Mouse (Mus musculus) forebrain, embryonic 12.5 days (tissue): ENCODE measurements around the gene Lrrc74b. TPM values are rescaled to one million over a fixed set of nuclear protein-coding genes. Genes with fewer than 3 reads are reported as not detected.
"Not testable (repeated sequence)": the region's sequence is repeated elsewhere in the genome, so short reads cannot be mapped to it uniquely, and the experiment has no call there.

Experiments used
- ATAC-seq: fragments of 200-750 bp; cut with Nextera tagmentation; 2 replicates; pipeline ENCODE4 v1.8.0; 2017; ENCODE audit warnings: moderate TSS enrichment; ENCODE audit not compliant: low FRiP score
- H3K27ac ChIP-seq: fragments of 300-500 bp; sonication (generic); 2 replicates; pipeline ENCODE4 v1.5.1; 2016; ENCODE audit warnings: mild to moderate bottlenecking
- H3K27me3 ChIP-seq: fragments of 300-500 bp; sonication (generic); 2 replicates; pipeline ENCODE4 v1.6.1; 2016; ENCODE audit warnings: mild to moderate bottlenecking
- H3K36me3 ChIP-seq: fragments of 300-500 bp; sonication (generic); replicated peaks from 2 replicates; pipeline ENCODE4 v1.6.1; 2016; ENCODE audit warnings: mild to moderate bottlenecking
- H3K4me1 ChIP-seq: fragments of 300-500 bp; sonication (generic); 2 replicates; pipeline ENCODE4 v1.6.1; 2016
- H3K4me2 ChIP-seq: fragments of 300-500 bp; sonication (generic); 2 replicates; pipeline ENCODE4 v1.6.1; 2016; ENCODE audit warnings: mild to moderate bottlenecking, moderate library complexity
- H3K4me3 ChIP-seq: fragments of 300-500 bp; sonication (generic); replicated peaks from 2 replicates; pipeline ENCODE4 v1.5.1; 2016; ENCODE audit warnings: mild to moderate bottlenecking
- H3K9ac ChIP-seq: fragments of 300-500 bp; sonication (generic); 2 replicates; pipeline ENCODE4 v1.6.1; 2016; ENCODE audit warnings: mild to moderate bottlenecking
- H3K9me3 ChIP-seq: fragments of 300-500 bp; sonication (generic); 2 replicates; pipeline ENCODE4 v1.6.1; 2016
- WGBS: fragments of 180-500 bp; shearing (Covaris S2); methylation state at CpG from one replicate; pipeline ENCODE4 v1.1.7; 2016; 5-methylcytosine and 5-hydroxymethylcytosine counted together
- polyA plus RNA-seq: library from polyadenylated mRNA; unstranded; fragments of >200 nt; fragmentation: Nextera tagmentation; extraction: Ambion mirVana; gene quantifications from 2 replicates; pipeline ENCODE4 v1.2.1, GENCODE M21; 2016

Lrrc74b gene
- polyA plus RNA-seq, 1 experiment from 2014 or later: 0.17 TPM

DNA sequence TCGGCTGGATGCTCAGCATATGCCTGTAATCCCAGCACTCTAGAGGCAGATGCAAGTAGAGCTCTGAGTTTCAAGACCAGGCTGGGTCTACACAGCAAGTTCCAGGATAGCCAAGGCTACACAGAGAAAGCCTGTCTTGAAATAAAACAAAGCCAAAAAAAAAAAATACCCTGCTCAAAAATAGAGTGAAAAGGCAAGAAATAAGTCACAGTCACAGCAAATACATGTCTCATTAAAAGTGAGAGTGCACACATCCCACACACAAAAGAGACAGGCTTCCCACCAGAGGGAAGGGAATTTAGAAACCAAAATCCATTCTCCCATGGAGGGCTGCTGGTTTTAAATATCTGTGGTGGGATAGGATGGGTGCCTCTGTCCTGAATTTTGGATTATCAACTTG lies 2.5 kb upstream of the Lrrc74b start:
- no peak overlapping the region for H3K27ac ChIP-seq
- peaks cover 39% of the 10 kb centered on the region for H3K27me3 ChIP-seq
- 24% methylated on average over 1 of the region's 1 CpGs for WGBS
- no peaks in the 10 kb centered on the region for H3K36me3 ChIP-seq
- no peak for ATAC-seq
- H3K9me3 ChIP-seq: no peaks in the 10 kb centered on the region
- peaks cover 37% of the 10 kb centered on the region for H3K4me1 ChIP-seq
- no peak overlapping the region for H3K4me3 ChIP-seq
- no peak overlapping the region for H3K4me2 ChIP-seq
- no peak overlapping the region for H3K9ac ChIP-seq

DNA sequence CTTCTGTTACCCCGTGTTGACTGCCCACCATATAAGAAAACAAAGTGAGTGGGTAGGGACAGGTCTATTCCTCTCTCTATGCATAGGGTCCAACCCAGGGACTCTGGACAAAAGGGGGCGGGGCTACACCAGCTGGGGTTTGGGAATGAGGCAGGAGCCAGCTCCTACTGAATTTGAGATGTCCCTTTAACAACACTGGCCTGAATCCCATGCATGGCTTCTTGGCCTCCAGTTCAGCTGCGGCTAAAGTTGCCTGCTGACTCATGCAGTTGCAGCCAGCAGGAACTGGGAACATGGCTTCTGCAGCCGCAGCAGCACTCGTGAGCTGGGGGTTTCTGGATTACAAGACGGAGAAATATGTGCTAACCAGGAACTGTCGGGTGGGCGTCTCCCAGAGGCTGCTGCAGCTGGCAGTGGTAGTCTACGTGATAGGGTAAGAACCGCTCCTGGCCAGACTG lies 733 bp upstream of the Lrrc74b start, which contains the start of gene P2rx6:
P2rx6 (plus strand) TSS at position 135 of the 458 bp plus-strand sequence.
- Histone ChIP-seq H3K36me3 (no peaks in the 10 kb centered on the region), H3K4me3 (peak within 1 kb of the TSS; percentile 28), H3K4me1 (peaks cover 43% of the 10 kb centered on the region), H3K9me3 (no peaks in the 10 kb centered on the region), H3K27ac (peak within 1 kb of the TSS; percentile 62), H3K4me2 (peak within 1 kb of the TSS; percentile 52), H3K9ac (peak within 1 kb of the TSS; percentile 21; the same call in 1 of the 2 replicates), H3K27me3 (peaks cover 48% of the 10 kb centered on the region)
- WGBS: 2% methylated on average over 10 of the region's 10 CpGs
- peak; percentile 61 for ATAC-seq

GRCm38 (mm10) chr16:17559396-17560027 lies 1.5 kb downstream of the Lrrc74b start:
- H3K36me3 ChIP-seq: no peaks in the 10 kb centered on the region
- H3K27ac ChIP-seq: 0 out of 2 replicates have a peak overlapping the region, but pooled peaks have one; percentile 9
- peak overlapping the region; percentile 25; the same call in 1 of the 2 replicates for H3K9ac ChIP-seq
- H3K4me3 ChIP-seq: no peak overlapping the region
- H3K27me3 ChIP-seq: peaks cover 46% of the 10 kb centered on the region
- H3K4me2 ChIP-seq: peak overlapping the region; percentile 25
- H3K4me1 ChIP-seq: peaks cover 54% of the 10 kb centered on the region
- ATAC-seq: no peak
- 62% methylated on average over 9 of the region's 9 CpGs for WGBS
- no peaks in the 10 kb centered on the region for H3K9me3 ChIP-seq

DNA sequence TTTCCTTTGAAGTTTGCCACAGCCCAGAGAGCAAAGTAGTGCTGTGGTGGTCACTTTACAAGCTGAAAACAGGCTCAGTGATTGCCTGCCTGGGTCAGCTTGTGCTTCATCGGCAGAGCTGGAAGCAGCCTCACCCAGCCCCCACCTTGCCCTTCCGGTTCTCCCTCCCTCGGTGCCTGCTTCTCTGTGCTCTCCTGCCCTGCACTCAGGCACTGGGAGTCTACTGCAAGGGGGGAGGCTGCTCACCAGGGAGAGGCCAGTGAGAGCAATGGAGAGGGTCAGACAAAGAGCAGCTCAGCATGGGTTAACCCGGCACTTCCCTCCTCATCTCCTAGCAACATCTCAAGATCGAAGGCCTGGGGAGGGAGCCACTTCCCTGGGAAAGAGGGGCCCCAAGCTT lies 2.2 kb downstream of the Lrrc74b start:
- WGBS: 0% methylated on average over 5 of the region's 5 CpGs
- H3K4me1 ChIP-seq: peaks cover 61% of the 10 kb centered on the region
- H3K36me3 ChIP-seq: no peaks in the 10 kb centered on the region
- no peak overlapping the region for H3K4me3 ChIP-seq
- H3K4me2 ChIP-seq: peak overlapping the region; percentile 25
- no peaks in the 10 kb centered on the region for H3K9me3 ChIP-seq
- ATAC-seq: no peak
- H3K9ac ChIP-seq: peak overlapping the region; percentile 25; the same call in 1 of the 2 replicates
- peaks cover 43% of the 10 kb centered on the region for H3K27me3 ChIP-seq
- H3K27ac ChIP-seq: 0 out of 2 replicates have a peak overlapping the region, but pooled peaks have one; percentile 25

GRCm38 (mm10) chr16:17557947-17558480 lies 3.0 kb downstream of the Lrrc74b start:
- H3K4me2 ChIP-seq: peak overlapping the region; percentile 25; the same call in 1 of the 2 replicates
- H3K4me1 ChIP-seq: peaks cover 63% of the 10 kb centered on the region
- H3K9ac ChIP-seq: no peak overlapping the region
- H3K4me3 ChIP-seq: no peak overlapping the region
- H3K9me3 ChIP-seq: no peaks in the 10 kb centered on the region
- H3K27me3 ChIP-seq: peaks cover 43% of the 10 kb centered on the region
- ATAC-seq: no peak
- peak overlapping the region; percentile 25; the same call in 1 of the 2 replicates for H3K27ac ChIP-seq
- 0% methylated on average over 5 of the region's 5 CpGs for WGBS
- no peaks in the 10 kb centered on the region for H3K36me3 ChIP-seq

GRCm38 (mm10) chr16:17556907-17557306 lies 4.1 kb downstream of the Lrrc74b start:
- peaks cover 57% of the 10 kb centered on the region for H3K4me1 ChIP-seq
- 62% methylated on average over 4 of the region's 4 CpGs for WGBS

DNA sequence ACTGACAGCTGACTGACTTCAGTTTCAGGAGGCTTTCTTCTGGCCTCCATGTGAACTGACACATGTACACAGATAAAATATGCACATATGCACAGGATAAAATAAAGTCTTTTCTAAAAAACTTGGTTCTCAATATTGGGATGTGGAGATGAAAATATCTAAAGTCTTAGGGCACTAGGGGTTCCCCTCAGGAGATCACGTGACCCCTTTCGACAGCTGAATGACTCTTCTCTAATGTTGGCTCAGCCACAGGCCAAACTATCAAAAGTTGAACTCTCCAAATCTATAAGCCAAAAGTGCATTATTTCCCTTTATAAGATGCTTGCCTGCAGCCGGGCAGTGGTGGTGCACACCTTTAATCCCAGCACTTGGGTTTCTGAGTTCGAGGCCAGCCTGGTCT lies 4.9 kb downstream of the Lrrc74b start:
- Histone ChIP-seq H3K4me2 (no peak overlapping the region), H3K9me3 (no peaks in the 10 kb centered on the region), H3K4me1 (peaks cover 50% of the 10 kb centered on the region), H3K36me3 (no peaks in the 10 kb centered on the region), H3K27me3 (peaks cover 27% of the 10 kb centered on the region; the same call in 1 of the 2 replicates), H3K4me3 (no peak overlapping the region), H3K9ac (no peak overlapping the region), H3K27ac (no peak overlapping the region)
- ATAC-seq: no peak
- 90% methylated on average over 4 of the region's 4 CpGs for WGBS

More at GRCm38 (mm10) chr16:17556907-17557306, 4.1 kb downstream of the Lrrc74b start:
- no peak overlapping the region for H3K27ac ChIP-seq
- H3K36me3 ChIP-seq: no peaks in the 10 kb centered on the region
- ATAC-seq: no peak
- no peak overlapping the region for H3K4me2 ChIP-seq
- H3K27me3 ChIP-seq: peaks cover 33% of the 10 kb centered on the region
- H3K9me3 ChIP-seq: no peaks in the 10 kb centered on the region
- no peak overlapping the region for H3K9ac ChIP-seq
- H3K4me3 ChIP-seq: no peak overlapping the region

DNA sequence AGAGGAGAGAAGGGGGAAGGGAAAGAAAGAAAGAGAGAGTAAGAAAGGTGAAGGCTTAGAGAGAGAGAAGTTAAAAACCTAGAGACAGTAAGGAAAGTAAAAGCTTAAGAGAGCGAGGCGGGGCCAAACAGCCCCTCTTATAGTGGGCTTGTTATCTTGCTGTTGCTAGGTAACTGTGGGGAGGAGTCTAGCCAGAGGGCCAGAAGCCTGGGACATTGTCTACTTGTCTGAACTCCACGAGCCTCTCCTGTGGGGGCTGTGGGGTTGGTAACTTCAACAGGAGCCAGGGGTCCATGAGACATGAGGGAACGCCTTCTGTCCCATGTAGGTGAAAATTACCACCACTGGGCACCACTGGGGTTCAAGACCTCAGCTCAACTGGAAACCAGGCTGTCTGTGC lies 6.3 kb downstream of the Lrrc74b start:
- H3K9me3 ChIP-seq, H3K36me3 ChIP-seq, H3K4me3 ChIP-seq, H3K9ac ChIP-seq: not testable (repeated sequence)
- H3K27me3 ChIP-seq: 0 out of 2 replicates have a peak, but pooled peaks cover 14% of the 10 kb centered on the region
- H3K4me2 ChIP-seq: peak overlapping the region; percentile 45
- ATAC-seq: peak; percentile 54; the same call in 1 of the 2 replicates
- peak overlapping the region; percentile 81 for H3K27ac ChIP-seq
- 11% methylated on average over 4 of the region's 4 CpGs for WGBS
- H3K4me1 ChIP-seq: peaks cover 35% of the 10 kb centered on the region

DNA sequence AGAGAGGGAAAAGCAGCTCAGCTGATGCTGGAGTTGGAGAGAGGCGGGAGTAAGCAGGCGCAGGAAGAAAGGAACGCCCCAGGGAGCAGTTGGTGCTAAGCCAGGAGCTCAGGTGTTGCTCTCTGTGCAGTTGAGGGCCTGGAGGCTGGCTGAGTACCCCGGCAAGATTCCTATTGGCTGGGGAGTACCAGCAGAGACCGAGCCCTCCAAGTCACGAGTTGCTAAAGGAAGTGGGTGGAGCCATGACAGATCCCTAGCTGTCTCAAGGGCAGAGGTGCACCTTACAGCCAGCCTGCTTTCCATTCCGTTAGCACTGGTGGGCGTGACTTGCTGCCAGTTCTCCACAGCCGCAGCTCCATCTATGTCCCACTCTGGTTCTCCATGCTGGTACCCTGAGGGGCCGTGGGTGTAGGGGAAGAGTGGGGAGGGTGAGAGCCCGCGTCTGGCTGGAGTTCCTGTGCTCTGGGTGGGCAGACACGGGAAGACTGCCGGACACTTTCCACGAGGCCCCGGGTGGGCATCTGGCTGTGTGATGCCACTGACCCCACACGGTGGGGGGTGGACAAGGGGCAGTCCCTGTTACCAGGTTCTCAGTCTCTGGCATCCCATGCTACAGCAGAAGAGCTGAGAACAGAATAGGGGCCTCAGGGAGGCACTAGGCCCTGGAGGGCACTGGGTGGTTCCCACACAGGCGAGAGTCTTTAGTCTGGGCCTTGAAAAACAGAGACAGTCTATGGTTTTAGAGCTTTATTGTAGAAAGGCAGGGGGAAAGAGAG lies 6.9 kb downstream of the Lrrc74b start:
- Histone ChIP-seq H3K27me3 (0 out of 2 replicates have a peak, but pooled peaks cover 10% of the 10 kb centered on the region), H3K36me3 (no peaks in the 10 kb centered on the region), H3K9me3 (no peaks in the 10 kb centered on the region), H3K4me3 (peak overlapping the region; percentile 15; the same call in 1 of the 2 replicates), H3K9ac (peak overlapping the region; percentile 36; the same call in 1 of the 2 replicates), H3K27ac (peak overlapping the region; percentile 81), H3K4me2 (peak overlapping the region; percentile 45), H3K4me1 (peaks cover 31% of the 10 kb centered on the region)
- WGBS: 7% methylated on average over 18 of the region's 18 CpGs
- peak; percentile 73 for ATAC-seq

DNA sequence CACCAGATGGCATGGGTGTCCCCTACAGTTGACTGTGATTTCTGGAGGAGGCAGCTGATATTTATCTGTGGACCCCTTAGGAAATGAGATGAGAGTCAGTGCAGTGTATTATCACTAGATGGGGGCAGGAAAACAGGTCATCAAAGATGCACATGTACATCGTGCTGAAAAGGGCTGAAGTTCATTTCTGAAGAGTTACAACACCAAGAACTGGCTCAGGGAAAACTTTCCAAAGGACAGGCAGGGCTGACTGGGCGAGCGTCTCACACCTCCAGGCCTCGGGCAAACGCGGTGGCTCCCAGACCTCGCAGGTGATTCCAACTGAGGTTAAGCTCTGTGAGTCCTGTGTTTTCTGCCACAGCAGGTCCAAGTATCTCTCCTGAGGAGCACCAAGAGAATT lies 8.2 kb downstream of the Lrrc74b start:
- Histone ChIP-seq H3K27ac (no peak overlapping the region), H3K9ac (no peak overlapping the region), H3K36me3 (no peaks in the 10 kb centered on the region), H3K4me3 (no peak overlapping the region), H3K27me3 (0 out of 2 replicates have a peak, but pooled peaks cover 7% of the 10 kb centered on the region), H3K4me2 (no peak overlapping the region), H3K4me1 (peaks cover 19% of the 10 kb centered on the region), H3K9me3 (no peaks in the 10 kb centered on the region)
- no peak for ATAC-seq
- 88% methylated on average over 7 of the region's 7 CpGs for WGBS

GRCm38 (mm10) chr16:17542632-17543031 lies 18.4 kb downstream of the Lrrc74b start:
- WGBS: 88% methylated on average over 2 of the region's 2 CpGs
- Histone ChIP-seq H3K36me3 (no peaks in the 10 kb centered on the region), H3K27ac (no peak overlapping the region), H3K9me3 (no peaks in the 10 kb centered on the region), H3K4me1 (no peaks in the 10 kb centered on the region), H3K4me2 (no peak overlapping the region), H3K27me3 (peaks cover 9% of the 10 kb centered on the region; the same call in 1 of the 2 replicates), H3K4me3 (no peak overlapping the region), H3K9ac (no peak overlapping the region)
- no peak for ATAC-seq

DNA sequence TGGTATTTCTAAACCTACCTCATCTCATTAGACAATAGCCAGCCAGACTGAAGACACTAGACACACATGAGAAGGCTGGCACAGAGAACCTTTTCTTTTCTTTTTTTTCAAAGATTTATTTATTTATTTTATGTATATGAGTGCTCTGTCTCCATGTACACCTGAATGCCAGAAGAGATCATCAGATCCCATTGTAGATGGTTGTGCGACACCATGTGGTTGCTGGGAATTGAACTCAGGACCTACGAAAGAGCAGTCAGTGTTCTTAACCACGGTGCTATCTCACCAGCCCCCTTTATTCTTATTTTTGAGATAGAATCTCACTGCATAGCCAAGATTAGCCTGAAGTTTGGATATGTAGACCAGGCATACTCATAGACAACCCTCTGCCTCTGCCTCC lies 24.5 kb downstream of the Lrrc74b start:
- no peaks in the 10 kb centered on the region for H3K36me3 ChIP-seq
- H3K4me3 ChIP-seq: no peak overlapping the region
- H3K27ac ChIP-seq: no peak overlapping the region
- ATAC-seq: no peak
- peaks cover 6% of the 10 kb centered on the region for H3K4me1 ChIP-seq
- no peaks in the 10 kb centered on the region for H3K9me3 ChIP-seq
- H3K4me2 ChIP-seq: no peak overlapping the region
- H3K27me3 ChIP-seq: peaks cover 9% of the 10 kb centered on the region; the same call in 1 of the 2 replicates
- no peak overlapping the region for H3K9ac ChIP-seq
- 94% methylated on average over 3 of the region's 3 CpGs for WGBS
